Mouse (Mus musculus): Measurements from ENCODE around the gene Ofcc1.

- TF ChIP-seq POLR2A (IDR thresholded peaks at IDR 0.05; ENCODE audit: insufficient read length, low read depth) (no peak), TCF12 (IDR thresholded peaks at IDR 0.05; ENCODE audit: insufficient read depth, poor library complexity, severe bottlenecking) (no peak), MAX (IDR thresholded peaks at IDR 0.05; ENCODE audit: low read depth) (no peak), MYOG (IDR thresholded peaks at IDR 0.05; ENCODE audit: control insufficient read depth in 1 of 3, insufficient read depth in 1 of 3, insufficient read length in 2 of 3, low read depth in 2 of 3) (no peak), MYOD1 (IDR thresholded peaks at IDR 0.05; ENCODE audit: control insufficient read depth in 1 of 3, insufficient read length in 2 of 3, low read depth in 2 of 3) (no peak), USF1 (IDR thresholded peaks at IDR 0.05; ENCODE audit: low read depth) (no peak), CEBPB (IDR thresholded peaks at IDR 0.05; ENCODE audit: insufficient read depth, poor library complexity, severe bottlenecking) (no peak), POLR2AphosphoS2 (IDR thresholded peaks at IDR 0.05; ENCODE audit: insufficient read length, low read depth) (no peak)
Measured at GRCm38 (mm10) chr13:40023201-40023777, 338.0 kb downstream of the Ofcc1 start.

Measured in myocyte (in vitro differentiated cells).